Mouse (Mus musculus) G1E (cell line): ENCODE data around the gene Iqub. TPM values are rescaled to one million over a fixed set of nuclear protein-coding genes. Genes with fewer than 3 reads are reported as not detected.

Experiments used
- ATAC-seq: 2 replicates; pipeline ENCODE4 v1.8.0; 2016; ENCODE audit warnings: mild to moderate bottlenecking; ENCODE audit not compliant: insufficient number of reproducible peaks, poor library complexity, low FRiP score, severe bottlenecking; ENCODE audit errors: extremely low read depth
- DNase-seq: peaks from one replicate; pipeline ENCODE4 v3.0.0; 2012; ENCODE audit warnings: low spot score
- H3K27me3 ChIP-seq: 2 replicates; pipeline ENCODE4 v1.6.1; 2012; ENCODE audit warnings: mild to moderate bottlenecking, low read length, inconsistent platforms; ENCODE audit not compliant: insufficient read depth
- H3K36me3 ChIP-seq: replicated peaks from 2 replicates; pipeline ENCODE3; 2012; ENCODE audit warnings: mild to moderate bottlenecking, inconsistent platforms
- H3K4me1 ChIP-seq: 2 replicates; pipeline ENCODE4 v1.6.1; 2012; ENCODE audit warnings: low read depth, low read length, inconsistent platforms, mixed read lengths; ENCODE audit not compliant: insufficient read depth
- H3K4me3 ChIP-seq: 2 replicates; pipeline ENCODE4 v1.5.1; 2012; ENCODE audit warnings: low read depth, mild to moderate bottlenecking, inconsistent platforms, low read length, moderate library complexity, mixed read lengths
- H3K9me3 ChIP-seq: replicated peaks from 2 replicates; pipeline ENCODE4 v1.6.1; 2012; ENCODE audit warnings: inconsistent platforms
- CTCF ChIP-seq: IDR thresholded peaks from 2 replicates; pipeline ENCODE4 v1.5.1; 2012; ENCODE audit warnings: low read depth, low read length, inconsistent platforms, mixed read lengths
- GATA1 ChIP-seq: IDR thresholded peaks from 2 replicates; pipeline ENCODE4 v1.6.1; 2012; ENCODE audit warnings: borderline replicate concordance, low read length, inconsistent platforms, mixed read lengths
- GATA2 ChIP-seq: IDR thresholded peaks from 2 replicates; pipeline ENCODE4 v1.6.1; 2012; ENCODE audit warnings: low read depth, low read length, inconsistent platforms, borderline replicate concordance
- POLR2AphosphoS5 ChIP-seq: IDR thresholded peaks from 2 replicates; pipeline ENCODE4 v1.6.1; 2012; ENCODE audit warnings: low read depth, low read length, inconsistent platforms; ENCODE audit not compliant: insufficient replicate concordance
- TAL1 ChIP-seq: conservative IDR thresholded peaks from 2 replicates; pipeline ENCODE4 v1.6.1; 2012; ENCODE audit warnings: low read depth, low read length, inconsistent platforms, mixed read lengths
- polyA plus RNA-seq: library from polyadenylated mRNA; stranded (reverse); fragments of >175 nt; gene quantifications from 2 replicates; pipeline ENCODE4 v1.2.3, GENCODE M21; 2012
- total RNA-seq, 2 experiments: library from RNA; stranded (forward) in 1 of 2; stranded (reverse) in 1 of 2; fragments of 200-1000 nt in 1 of 2; fragments of >200 nt in 1 of 2; fragmentation: Nextera tagmentation in 1 of 2; gene quantifications; 2 replicates each; pipeline ENCODE4 v1.2.3; 2014 to 2017

Gene Iqub
- total and polyA plus RNA-seq, 3 experiments, result 0.05 TPM; not detected in 2

GRCm38 (mm10) chr6:24530166-24530565 lies 15.3 kb upstream of the Iqub start:
- DNase-seq, result peak; percentile 16
- H3K27me3 ChIP-seq, result peaks cover 8% of the 10 kb centered on the region; the same call in 1 of the 2 replicates
- no peak overlapping the region for H3K4me3 ChIP-seq
- TF ChIP-seq GATA2, result no peak
- TF ChIP-seq CTCF, result 0 out of 2 replicates have a peak, but pooled peaks have one; percentile 15
- TF ChIP-seq GATA1, result no peak
- TF ChIP-seq TAL1, result no peak
- no peak for TF ChIP-seq POLR2AphosphoS5
- peak; percentile 31; the same call in 1 of the 2 replicates for ATAC-seq
- no peaks in the 10 kb centered on the region for H3K9me3 ChIP-seq
- H3K4me1 ChIP-seq, result peaks cover 31% of the 10 kb centered on the region
- peaks cover 8% of the 10 kb centered on the region for H3K36me3 ChIP-seq

- TF ChIP-seq TAL1, result no peak
- no peak for TF ChIP-seq GATA1
- TF ChIP-seq CTCF, result no peak
- no peak for TF ChIP-seq GATA2
- TF ChIP-seq POLR2AphosphoS5, result no peak
- ATAC-seq, result no peak; the same call in 1 of the 2 replicates
Measured at GRCm38 (mm10) chr6:24528064-24528243, 13.1 kb upstream of the Iqub start, which contains the start of gene Asb15. TSS of gene Asb15 (plus strand) at chr6:24528144.

GRCm38 (mm10) chr6:24527155-24528063 lies 12.5 kb upstream of the Iqub start, which contains the start of gene Ndufa5:
TSS of gene Ndufa5 (minus strand) at chr6:24528013.
- H3K4me3 ChIP-seq, result peak within 1 kb of the TSS; percentile 98
- DNase-seq (peak; percentile 78), ATAC-seq (peak; percentile 95)
- H3K36me3 ChIP-seq, result peaks cover 31% of the 10 kb centered on the region
- TF ChIP-seq GATA1 (no peak), GATA2 (no peak), CTCF (no peak), TAL1 (no peak), POLR2AphosphoS5 (no peak)
- H3K4me1 ChIP-seq, result peaks cover 41% of the 10 kb centered on the region
- H3K27me3 ChIP-seq, result no peaks in the 10 kb centered on the region
- H3K9me3 ChIP-seq, result no peaks in the 10 kb centered on the region

More at GRCm38 (mm10) chr6:24528064-24528243, 13.1 kb upstream of the Iqub start, which contains the start of gene Asb15:
- Histone ChIP-seq H3K4me3 (peak within 1 kb of the TSS; percentile 98), H3K27me3 (no peaks in the 10 kb centered on the region), H3K36me3 (peaks cover 27% of the 10 kb centered on the region), H3K9me3 (no peaks in the 10 kb centered on the region), H3K4me1 (peaks cover 40% of the 10 kb centered on the region)
- no peak for DNase-seq

DNA sequence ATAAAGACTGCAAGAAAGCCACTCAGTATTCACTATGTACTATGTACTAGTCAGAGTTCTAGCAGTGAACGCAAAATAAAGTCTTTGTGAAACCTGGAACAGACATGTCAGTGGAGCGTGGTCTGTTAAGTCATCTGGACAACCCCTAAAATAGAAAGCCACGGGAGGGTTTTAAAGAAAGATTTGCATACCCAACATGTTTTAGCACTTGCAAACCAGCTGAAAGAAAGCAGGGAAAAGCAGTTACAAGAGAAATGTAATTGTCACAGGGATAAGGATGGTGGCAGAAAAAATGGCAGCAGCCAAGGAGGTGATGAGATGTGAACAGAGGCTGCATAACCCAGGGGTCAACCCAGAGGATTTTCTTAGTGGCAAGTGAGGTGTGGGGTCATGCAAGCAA lies 10.8 kb upstream of the Iqub start:
- no peak for ATAC-seq

DNA sequence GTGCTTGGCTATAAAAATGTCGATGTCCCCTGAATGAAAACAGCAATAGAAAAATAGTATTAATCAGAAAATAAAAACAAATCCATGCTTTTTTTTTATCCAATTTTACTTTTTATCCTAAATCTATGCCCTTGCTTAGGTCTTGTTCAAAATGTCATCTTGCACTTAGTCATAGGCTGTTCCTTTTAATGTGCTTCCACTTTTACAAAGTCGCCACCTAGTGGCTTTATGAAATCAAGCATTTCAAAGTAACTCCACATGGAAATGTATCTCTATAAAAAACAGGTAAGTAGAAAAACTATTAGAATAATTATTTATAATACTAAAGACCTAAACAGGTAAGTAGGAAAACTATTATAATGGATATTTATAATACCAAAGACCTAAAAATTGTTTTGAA lies 1.3 kb upstream of the Iqub start:
- TF ChIP-seq GATA1, result no peak
- TF ChIP-seq GATA2, result no peak
- no peak for TF ChIP-seq POLR2AphosphoS5
- ATAC-seq (0 out of 2 replicates have a peak, but pooled peaks have one; percentile 28), DNase-seq (no peak)
- Histone ChIP-seq H3K4me1 (peaks cover 3% of the 10 kb centered on the region; the same call in 1 of the 2 replicates), H3K27me3 (no peaks in the 10 kb centered on the region; the same call in 1 of the 2 replicates), H3K4me3 (no peak overlapping the region), H3K9me3 (no peaks in the 10 kb centered on the region), H3K36me3 (peaks cover 34% of the 10 kb centered on the region)

More for the DNA sequence above, 10.8 kb upstream of the Iqub start:
- Histone ChIP-seq H3K36me3 (peaks cover 48% of the 10 kb centered on the region), H3K27me3 (no peaks in the 10 kb centered on the region), H3K9me3 (no peaks in the 10 kb centered on the region), H3K4me3 (peak overlapping the region; percentile 51; the same call in 1 of the 2 replicates), H3K4me1 (peaks cover 44% of the 10 kb centered on the region)
- no peak for TF ChIP-seq CTCF
- no peak for TF ChIP-seq GATA1
- no peak for TF ChIP-seq TAL1
- no peak for TF ChIP-seq GATA2
- TF ChIP-seq POLR2AphosphoS5, result no peak
- no peak for DNase-seq

GRCm38 (mm10) chr6:24504141-24504540 lies 10.7 kb downstream of the Iqub start:
- Histone ChIP-seq H3K27me3 (peaks cover 10% of the 10 kb centered on the region), H3K36me3 (no peaks in the 10 kb centered on the region), H3K4me1 (no peaks in the 10 kb centered on the region), H3K4me3 (no peak overlapping the region), H3K9me3 (no peaks in the 10 kb centered on the region)
- DNase-seq, result no peak
- TF ChIP-seq TAL1, result no peak
- TF ChIP-seq GATA1, result no peak
- no peak for TF ChIP-seq POLR2AphosphoS5
- TF ChIP-seq CTCF, result no peak
- TF ChIP-seq GATA2, result no peak
- ATAC-seq, result no peak
